Mouse (Mus musculus) bone marrow, adult 2 months (tissue): ENCODE results near the gene Olfr605. TPM values are rescaled to one million over a fixed set of nuclear protein-coding genes. Genes with fewer than 3 reads are reported as not detected.
"Not testable (repeated sequence)": the region's sequence is repeated elsewhere in the genome, so short reads cannot be mapped to it uniquely, and the experiment has no call there.

Experiments
- H3K27ac ChIP-seq: fragments of 200-500 bp; 2 replicates; pipeline ENCODE4 v1.5.1; 2012; ENCODE audit warnings: low read depth, mild to moderate bottlenecking, control low read depth, inconsistent platforms, low read length; ENCODE audit not compliant: control insufficient read depth, poor library complexity, insufficient read depth
- H3K4me1 ChIP-seq: fragments of 200-500 bp; 2 replicates; pipeline ENCODE4 v1.6.1; 2011; ENCODE audit warnings: low read length; ENCODE audit not compliant: control insufficient read depth, insufficient read depth
- H3K4me3 ChIP-seq: fragments of 200-500 bp; replicated peaks from 2 replicates; pipeline ENCODE3; 2011; ENCODE audit warnings: mild to moderate bottlenecking, low read depth, low read length, control low read depth; ENCODE audit not compliant: control insufficient read depth
- CTCF ChIP-seq: fragments of 200-500 bp; IDR thresholded peaks from 2 replicates; pipeline ENCODE4 v1.5.1; 2011; ENCODE audit warnings: low read length, control low read depth; ENCODE audit not compliant: control insufficient read depth, insufficient read depth
- POLR2A ChIP-seq: fragments of 200-500 bp; IDR thresholded peaks from 2 replicates; pipeline ENCODE4 v1.6.1; 2011; ENCODE audit warnings: low read depth, mild to moderate bottlenecking, control low read depth, low read length, borderline replicate concordance; ENCODE audit not compliant: control insufficient read depth
- WGBS: fragments of 180-500 bp; shearing (Covaris S2); methylation state at CpG from one replicate; pipeline ENCODE4 v1.1.7; 2018; 5-methylcytosine and 5-hydroxymethylcytosine counted together
- polyA plus RNA-seq: library from polyadenylated mRNA; stranded (reverse); fragments of >200 nt; gene quantifications from 2 replicates; pipeline ENCODE4 v1.2.4, GENCODE M21; 2011; ENCODE audit warnings: low replicate concordance; ENCODE audit not compliant: missing spikeins, insufficient read depth, insufficient read length

Gene Olfr605
- polyA plus RNA-seq, result not detected in 2 replicates

DNA sequence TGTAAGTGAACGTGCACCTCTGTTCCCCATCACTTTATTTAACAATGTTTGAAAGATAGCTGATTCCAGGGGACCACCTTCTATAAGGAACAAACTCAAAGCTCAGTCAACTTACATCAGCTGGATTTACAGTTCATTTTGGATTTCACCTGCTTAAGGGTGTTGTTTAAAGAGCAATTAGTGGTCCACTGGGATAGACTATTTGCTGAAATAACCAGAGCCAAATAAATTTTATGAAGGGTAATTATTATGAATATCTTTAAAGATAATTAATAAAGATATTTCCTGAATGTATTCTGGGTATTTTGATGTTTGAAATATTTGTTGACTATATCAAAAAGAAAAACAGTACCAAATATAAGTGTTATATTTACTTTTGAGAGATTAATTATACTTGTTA, at the start of gene Olfr605:
Gene Olfr605 (minus strand): TSS at position 101 of the 400 bp plus-strand sequence.
- no peak within 1 kb of the TSS for H3K27ac ChIP-seq
- H3K4me1 ChIP-seq, result no peaks in the 10 kb centered on the region
- H3K4me3 ChIP-seq, result no peak within 1 kb of the TSS
- WGBS, result 81% methylated on average over 1 of the region's 1 CpGs
- TF ChIP-seq CTCF (no peak), POLR2A (no peak)

DNA sequence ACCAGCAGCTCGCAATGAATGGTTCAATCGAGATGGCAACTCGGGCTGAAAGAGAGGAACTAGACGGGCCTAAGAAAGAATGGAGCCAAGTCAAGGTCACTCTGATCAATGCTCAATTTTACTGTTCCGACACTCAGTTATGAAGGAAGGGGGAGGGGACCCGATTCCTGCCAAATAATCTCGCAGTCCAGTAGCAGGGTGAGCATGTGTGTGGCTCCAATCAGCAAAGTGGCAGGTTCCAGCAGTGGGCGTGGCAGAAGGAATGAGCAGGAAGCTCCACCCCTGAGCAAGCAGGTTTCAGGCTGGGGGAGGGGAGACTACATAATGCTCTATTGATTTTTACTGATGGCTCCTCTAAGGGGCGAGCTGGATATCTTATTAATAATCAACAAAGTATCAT, 31.9 kb upstream of the Olfr605 start:
- 82% methylated on average over 9 of the region's 9 CpGs for WGBS
- not testable (repeated sequence) for H3K4me1 ChIP-seq, H3K4me3 ChIP-seq, H3K27ac ChIP-seq

DNA sequence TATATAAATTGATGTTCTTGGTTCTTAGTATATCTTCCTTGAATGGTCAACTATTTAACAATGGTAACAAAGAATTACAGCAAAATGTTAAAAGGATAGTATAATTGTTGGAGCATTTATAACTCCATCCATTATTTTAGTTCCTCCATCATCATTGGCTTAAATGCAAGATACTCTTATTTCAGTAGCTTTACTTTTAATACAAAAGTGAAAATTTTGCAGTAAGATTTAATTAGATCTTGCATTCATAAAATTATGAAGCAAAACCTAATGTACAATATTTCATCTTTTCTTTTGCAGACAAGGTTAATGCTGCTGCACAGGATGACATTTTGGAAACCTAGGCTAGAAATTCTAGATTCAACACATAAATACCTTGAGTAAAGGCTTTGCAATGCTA, 24.3 kb upstream of the Olfr605 start, which contains the start of gene Olfr608:
Gene Olfr608 (plus strand): TSS at position 301 of the 400 bp plus-strand sequence.
- Histone ChIP-seq H3K4me1 (no peaks in the 10 kb centered on the region), H3K4me3 (no peak within 1 kb of the TSS), H3K27ac (no peak within 1 kb of the TSS)
- no peak for TF ChIP-seq POLR2A
- TF ChIP-seq CTCF, result no peak

DNA sequence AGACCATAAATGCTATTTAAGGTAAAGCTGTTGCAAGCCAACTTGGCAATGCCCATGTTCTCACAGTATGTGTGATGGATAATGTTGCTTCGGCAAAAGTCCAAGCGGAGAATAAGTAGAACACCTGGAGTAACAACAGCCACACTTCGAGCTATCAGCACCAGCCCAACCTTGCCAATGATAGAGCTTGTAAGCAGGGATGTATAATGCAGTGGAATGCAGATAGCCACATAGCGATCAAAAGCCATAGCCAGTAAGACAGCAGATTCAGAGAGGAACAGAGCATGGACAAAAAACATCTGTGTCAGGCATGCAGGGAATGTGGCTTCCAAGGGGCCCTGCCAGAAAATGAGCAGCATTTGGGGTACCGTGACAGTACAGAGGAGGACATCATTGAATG, 15.4 kb upstream of the Olfr605 start:
- Histone ChIP-seq H3K27ac (no peak overlapping the region), H3K4me1 (no peaks in the 10 kb centered on the region), H3K4me3 (no peak overlapping the region)
- TF ChIP-seq CTCF (no peak), POLR2A (no peak)
- 81% methylated on average over 5 of the region's 5 CpGs for WGBS

DNA sequence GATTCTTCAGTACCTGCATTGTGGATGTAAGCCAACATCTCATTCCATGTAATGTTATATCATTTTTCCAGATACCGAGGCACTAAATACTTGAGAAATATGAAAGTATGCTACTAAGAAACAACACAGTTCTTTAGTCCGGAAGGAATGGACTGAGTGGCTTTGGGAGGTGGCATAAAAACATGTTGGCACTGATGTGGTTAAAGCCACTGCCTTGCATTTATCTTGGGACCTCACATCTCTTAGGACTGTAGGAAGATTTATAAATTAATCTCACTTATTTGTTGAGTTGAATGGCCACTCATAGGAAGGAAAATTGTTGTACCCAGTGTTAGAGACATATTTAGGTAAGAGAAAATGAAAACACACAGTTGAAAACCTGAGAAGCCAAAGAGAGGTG, 3.5 kb upstream of the Olfr605 start, which contains the start of gene Olfr606:
Gene Olfr606 (plus strand): TSS at position 301 of the 400 bp plus-strand sequence.
- no peak within 1 kb of the TSS for H3K4me3 ChIP-seq

DNA sequence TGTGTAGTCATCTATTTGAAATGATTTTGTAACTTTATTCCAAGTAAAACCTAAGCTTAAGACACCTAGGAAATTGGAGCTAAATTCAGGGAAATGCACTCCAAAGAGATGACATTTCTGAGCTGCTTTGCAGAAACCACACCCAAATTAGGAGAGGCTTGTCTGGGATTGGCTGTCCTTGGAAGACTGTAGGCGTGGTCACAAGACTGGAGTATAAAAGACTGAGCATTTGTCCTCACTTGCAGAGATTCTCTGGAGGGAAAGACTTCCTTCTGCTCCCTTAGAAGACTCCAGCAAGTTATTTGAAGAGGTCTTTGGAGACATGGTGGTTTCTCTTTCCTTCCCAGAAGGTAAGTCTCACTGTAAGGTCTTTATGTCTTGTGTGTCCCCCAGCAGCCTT, 30.5 kb downstream of the Olfr605 start, which contains the start of gene Usp17lc:
Gene Usp17lc (plus strand): TSS at position 301 of the 400 bp plus-strand sequence.
- not testable (repeated sequence) for H3K4me3 ChIP-seq, H3K27ac ChIP-seq, H3K4me1 ChIP-seq
- WGBS, result 60% methylated on average over 1 of the region's 1 CpGs

More for the DNA sequence above, 3.5 kb upstream of the Olfr605 start, which contains the start of gene Olfr606:
- 84% methylated on average over 2 of the region's 2 CpGs for WGBS
- Histone ChIP-seq H3K4me1 (no peaks in the 10 kb centered on the region), H3K27ac (no peak within 1 kb of the TSS)
- TF ChIP-seq CTCF (no peak), POLR2A (no peak)

DNA sequence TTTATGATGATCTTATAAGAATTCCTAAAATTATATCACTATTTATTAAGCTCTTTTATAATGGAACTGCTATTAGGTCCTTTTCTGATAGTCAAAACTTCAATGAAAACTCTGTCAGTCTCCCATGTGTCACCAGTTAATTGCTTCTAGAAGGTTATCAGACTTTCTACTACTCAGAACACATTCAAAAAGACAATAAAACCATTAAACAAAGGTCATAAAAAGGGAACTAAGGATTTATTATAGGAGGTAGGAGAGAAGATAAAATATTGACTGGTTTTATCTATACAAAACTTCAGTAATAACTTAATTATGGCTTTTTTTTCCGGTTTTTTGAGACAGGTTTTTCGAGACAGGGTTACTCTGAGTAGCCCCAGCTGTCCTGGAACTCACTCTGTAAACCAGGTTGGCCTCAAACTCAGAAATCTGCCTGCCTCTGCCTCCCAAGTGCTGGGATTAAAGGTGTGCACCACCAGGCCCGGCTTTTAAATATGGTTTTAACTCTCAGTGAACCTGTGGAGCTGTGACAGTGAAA, 38.7 kb downstream of the Olfr605 start:
- not testable (repeated sequence) for H3K27ac ChIP-seq, H3K4me1 ChIP-seq, H3K4me3 ChIP-seq
- WGBS, result 56% methylated on average over 3 of the region's 3 CpGs

DNA sequence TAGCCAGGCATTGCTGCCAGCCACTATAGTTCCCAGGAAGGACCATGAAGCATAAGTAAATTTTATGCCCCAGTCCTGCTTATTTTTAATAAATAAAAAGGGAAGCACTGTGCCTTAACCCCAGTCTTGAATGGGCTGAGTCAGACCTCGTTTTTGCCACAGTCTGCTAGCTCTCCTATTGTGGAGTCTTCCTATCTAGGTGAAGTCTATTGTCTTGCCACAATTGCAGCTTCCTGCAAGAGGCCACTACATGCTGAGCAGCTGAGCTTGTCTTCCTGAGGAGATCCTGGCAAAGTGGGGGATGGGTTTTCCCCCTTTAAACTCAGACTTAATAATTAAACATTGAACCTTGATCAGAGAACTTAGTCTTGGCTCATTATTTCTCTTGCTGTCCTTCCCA, 46.3 kb downstream of the Olfr605 start:
- H3K4me1 ChIP-seq, result no peaks in the 10 kb centered on the region
- no peak for TF ChIP-seq POLR2A
- TF ChIP-seq CTCF, result no peak
- no peak overlapping the region for H3K27ac ChIP-seq
- H3K4me3 ChIP-seq, result no peak overlapping the region
- WGBS, result 13% methylated on average over 1 of the region's 1 CpGs

DNA sequence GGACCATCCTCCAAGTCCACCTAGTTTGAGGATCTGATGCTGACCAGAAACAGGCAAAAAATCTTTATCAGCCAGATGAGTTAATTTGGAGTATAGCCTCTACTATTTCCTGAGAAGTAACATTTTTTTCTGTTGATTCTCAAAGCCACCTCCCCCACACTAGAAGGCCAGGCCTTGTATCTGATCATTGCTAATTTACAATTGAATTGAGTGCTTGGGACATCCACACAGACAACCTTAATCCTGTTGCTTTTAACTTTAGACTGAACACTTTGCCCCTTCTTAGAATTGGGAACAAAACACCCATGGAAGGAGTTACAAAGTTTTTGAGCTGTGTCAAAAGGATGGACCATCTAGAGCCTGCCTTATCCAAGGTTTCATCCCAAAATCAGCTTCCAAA, 47.5 kb downstream of the Olfr605 start:
- TF ChIP-seq CTCF (no peak), POLR2A (no peak)
- H3K27ac ChIP-seq, result no peak overlapping the region
- no peak overlapping the region for H3K4me3 ChIP-seq
- no peaks in the 10 kb centered on the region for H3K4me1 ChIP-seq

Other genes starting within 250 kb of the Olfr605 start
- not detected in 2 replicates for gene Olfr593, start 233.6 kb downstream of the Olfr605 start, polyA plus RNA-seq
- gene Olfr594, start 228.4 kb downstream of the Olfr605 start, polyA plus RNA-seq, result not detected in 2 replicates
- not detected in 2 replicates for gene Usp17ld, start 192.9 kb downstream of the Olfr605 start, polyA plus RNA-seq
- gene Olfr596, start 139.8 kb downstream of the Olfr605 start, polyA plus RNA-seq, result not detected in 2 replicates
- gene Olfr597, start 129.1 kb downstream of the Olfr605 start, polyA plus RNA-seq, result not detected in 2 replicates
- not detected in 2 replicates for gene Olfr598, start 121.9 kb downstream of the Olfr605 start, polyA plus RNA-seq
- gene Olfr599, start 109.5 kb downstream of the Olfr605 start, polyA plus RNA-seq, result not detected in 2 replicates
- not detected in 2 replicates for gene Olfr600, start 95.8 kb downstream of the Olfr605 start, polyA plus RNA-seq
- gene Olfr601, start 82.8 kb downstream of the Olfr605 start, polyA plus RNA-seq, result not detected in 2 replicates
- not detected in 2 replicates for gene Olfr603, start 59.3 kb downstream of the Olfr605 start, polyA plus RNA-seq
- gene Usp17lc, start 30.4 kb downstream of the Olfr605 start, polyA plus RNA-seq, result not detected in 2 replicates
- gene Olfr606, start 3.6 kb upstream of the Olfr605 start, polyA plus RNA-seq, result not detected in 2 replicates
- gene Olfr607, start 18.7 kb upstream of the Olfr605 start, polyA plus RNA-seq, result 0.70 TPM in 1 of 2 replicates, not detected in the other
- gene Olfr608, start 24.4 kb upstream of the Olfr605 start, polyA plus RNA-seq, result not detected in 2 replicates
- not detected in 2 replicates for gene Olfr609, start 52.6 kb upstream of the Olfr605 start, polyA plus RNA-seq
- gene Olfr610, start 66.7 kb upstream of the Olfr605 start, polyA plus RNA-seq, result not detected in 2 replicates
- not detected in 2 replicates for gene Olfr611, start 75.4 kb upstream of the Olfr605 start, polyA plus RNA-seq
- not detected in 2 replicates for gene Olfr612, start 97.3 kb upstream of the Olfr605 start, polyA plus RNA-seq
- not detected in 2 replicates for gene Olfr613, start 102.6 kb upstream of the Olfr605 start, polyA plus RNA-seq
- gene Olfr615, start 110.6 kb upstream of the Olfr605 start, polyA plus RNA-seq, result not detected in 2 replicates
- not detected in 2 replicates for gene Olfr616, start 123.7 kb upstream of the Olfr605 start, polyA plus RNA-seq
- not detected in 2 replicates for gene Olfr617, start 127.6 kb upstream of the Olfr605 start, polyA plus RNA-seq
- gene Olfr618, start 144.7 kb upstream of the Olfr605 start, polyA plus RNA-seq, result not detected in 2 replicates
- gene Olfr619, start 155.1 kb upstream of the Olfr605 start, polyA plus RNA-seq, result not detected in 2 replicates
- gene Olfr620, start 167.1 kb upstream of the Olfr605 start, polyA plus RNA-seq, result 0.68 and 2.1 TPM in 2 replicates
- gene Olfr622, start 197.3 kb upstream of the Olfr605 start, polyA plus RNA-seq, result not detected in 2 replicates
- not detected in 2 replicates for gene Olfr623, start 218.3 kb upstream of the Olfr605 start, polyA plus RNA-seq
- 0.25 and 0.45 TPM in 2 replicates for gene Olfr624, start 225.8 kb upstream of the Olfr605 start, polyA plus RNA-seq
- not detected in 2 replicates for gene Olfr625-ps1, start 237.3 kb upstream of the Olfr605 start, polyA plus RNA-seq